Mouse (Mus musculus) adrenal gland, adult 18-20 months (tissue): ENCODE measurements at regions not wholly inside any gene's neighbourhood (a gene's known extent, or its start where the extent isn't known, plus 50 kb on each side); places are given as distances from the start of the nearest gene placed in this dataset.

ENCODE experiments used
- DNase-seq, 2 experiments: peaks; one replicate each; pipeline ENCODE4 v3.0.0; 2021 to 2022; ENCODE audit warnings: low spot score in 2 of 2

- no peak for DNase-seq
Measured at GRCm38 (mm10) chr16:77877006-77877405, 275.1 kb upstream of the Gm11146 start.

- no peak for DNase-seq
Measured at GRCm38 (mm10) chr16:77863246-77863645, 261.4 kb upstream of the Gm11146 start.

GRCm38 (mm10) chr16:77852066-77852781, 250.3 kb upstream of the Gm11146 start:
- DNase-seq = no peak

GRCm38 (mm10) chr16:77851206-77852065, 249.5 kb upstream of the Gm11146 start:
- no peak for DNase-seq

GRCm38 (mm10) chr16:77835767-77836166, 233.9 kb upstream of the Gm11146 start:
- no peak for DNase-seq

GRCm38 (mm10) chr16:77827322-77828117, 225.6 kb upstream of the Gm11146 start:
- DNase-seq = no peak

GRCm38 (mm10) chr16:77799709-77800108, 197.8 kb upstream of the Gm11146 start:
- DNase-seq = no peak

- no peak for DNase-seq
Measured at GRCm38 (mm10) chr16:77796926-77797325, 195.0 kb upstream of the Gm11146 start.

GRCm38 (mm10) chr16:77789652-77790051, 187.8 kb upstream of the Gm11146 start:
- no peak for DNase-seq

GRCm38 (mm10) chr16:77789206-77789605, 187.3 kb upstream of the Gm11146 start:
- no peak for DNase-seq

- DNase-seq = no peak
Measured at GRCm38 (mm10) chr16:77788781-77789150, 186.9 kb upstream of the Gm11146 start.

- DNase-seq = no peak
Measured at GRCm38 (mm10) chr16:77788041-77788780, 186.3 kb upstream of the Gm11146 start.

GRCm38 (mm10) chr16:77787025-77787424, 185.1 kb upstream of the Gm11146 start:
- DNase-seq = no peak

- DNase-seq = no peak
Measured at GRCm38 (mm10) chr16:77779019-77779418, 177.1 kb upstream of the Gm11146 start.

- no peak for DNase-seq
Measured at GRCm38 (mm10) chr16:77772075-77772474, 170.2 kb upstream of the Gm11146 start.

GRCm38 (mm10) chr16:77760926-77761347, 159.0 kb upstream of the Gm11146 start:
- no peak for DNase-seq

- DNase-seq = no peak
Measured at GRCm38 (mm10) chr16:77760479-77760878, 158.6 kb upstream of the Gm11146 start.

GRCm38 (mm10) chr16:77759997-77760396, 158.1 kb upstream of the Gm11146 start:
- DNase-seq = no peak

- no peak for DNase-seq
Measured at GRCm38 (mm10) chr16:77754882-77755281, 153.0 kb upstream of the Gm11146 start.

GRCm38 (mm10) chr16:77749474-77749873, 147.6 kb upstream of the Gm11146 start:
- no peak for DNase-seq

GRCm38 (mm10) chr16:77743838-77744237, 141.9 kb upstream of the Gm11146 start:
- no peak for DNase-seq
